Mouse (Mus musculus) heart, embryonic 15.5 days (tissue): ENCODE data around the gene Timm17b. TPM values are rescaled to one million over a fixed set of nuclear protein-coding genes. Genes with fewer than 3 reads are reported as not detected.
A peak's percentile ranks its signal among the peaks of the same experiment; 100 is the strongest.

Source experiments
- ATAC-seq: fragments of 200-750 bp; cut with Nextera tagmentation; replicated peaks from 2 replicates; pipeline ENCODE4 v1.8.0; 2017; ENCODE audit warnings: low read depth, moderate TSS enrichment; ENCODE audit not compliant: insufficient number of reproducible peaks, insufficient read depth, low FRiP score
- H3K27ac ChIP-seq: fragments of 300-500 bp; sonication (generic); 2 replicates; pipeline ENCODE4 v1.5.1; 2015; ENCODE audit warnings: mild to moderate bottlenecking, inconsistent platforms
- H3K27me3 ChIP-seq: fragments of 300-500 bp; sonication (generic); 2 replicates; pipeline ENCODE4 v1.6.1; 2015; ENCODE audit warnings: inconsistent platforms
- H3K36me3 ChIP-seq: fragments of 300-500 bp; sonication (generic); 2 replicates; pipeline ENCODE4 v1.6.1; 2015; ENCODE audit warnings: mild to moderate bottlenecking, inconsistent platforms
- H3K4me1 ChIP-seq: fragments of 300-500 bp; sonication (generic); replicated peaks from 2 replicates; pipeline ENCODE4 v1.6.1; 2015; ENCODE audit warnings: inconsistent platforms
- H3K4me2 ChIP-seq: fragments of 300-500 bp; sonication (generic); 2 replicates; pipeline ENCODE4 v1.6.1; 2015; ENCODE audit warnings: inconsistent platforms, mild to moderate bottlenecking, moderate library complexity
- H3K4me3 ChIP-seq: fragments of 300-500 bp; sonication (generic); 2 replicates; pipeline ENCODE4 v1.5.1; 2015; ENCODE audit warnings: mild to moderate bottlenecking, inconsistent platforms
- H3K9ac ChIP-seq: fragments of 300-500 bp; sonication (generic); 2 replicates; pipeline ENCODE4 v1.6.1; 2015; ENCODE audit warnings: mild to moderate bottlenecking, inconsistent platforms
- H3K9me3 ChIP-seq: fragments of 300-500 bp; sonication (generic); replicated peaks from 2 replicates; pipeline ENCODE4 v1.6.1; 2016; ENCODE audit warnings: inconsistent platforms
- WGBS: fragments of 180-500 bp; shearing (Covaris S2); methylation state at CpG from one replicate; pipeline ENCODE4 v1.1.7; 2015; ENCODE audit warnings: mixed read lengths; 5-methylcytosine and 5-hydroxymethylcytosine counted together
- polyA plus RNA-seq: library from polyadenylated mRNA; unstranded; fragments of >200 nt; fragmentation: Nextera tagmentation; extraction: Ambion mirVana; gene quantifications from 2 replicates; pipeline ENCODE4 v1.2.1, GENCODE M21; 2015

Gene Timm17b
- polyA plus RNA-seq, 1 experiment from 2014 or later = 102 TPM

DNA sequence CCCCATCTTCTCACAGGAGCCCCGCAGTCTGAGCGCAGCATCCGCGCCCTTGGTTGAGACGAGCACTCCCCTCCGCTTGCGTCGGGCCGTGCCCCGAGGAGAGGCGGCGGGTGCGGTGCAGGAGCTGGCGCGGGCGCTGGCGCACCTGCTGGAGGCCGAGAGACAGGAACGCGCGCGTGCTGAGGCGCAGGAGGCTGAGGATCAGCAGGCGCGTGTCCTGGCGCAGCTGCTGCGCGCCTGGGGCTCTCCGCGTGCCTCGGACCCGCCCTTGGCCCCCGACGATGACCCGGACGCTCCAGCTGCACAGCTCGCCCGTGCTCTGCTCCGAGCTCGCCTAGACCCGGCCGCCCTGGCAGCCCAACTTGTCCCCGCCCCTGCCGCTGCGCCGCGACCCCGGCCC is 22.9 kb downstream of the Timm17b start:
- H3K36me3 ChIP-seq = no peaks in the 10 kb centered on the region

GRCm38 (mm10) chrX:7926266-7926665 is 27.1 kb downstream of the Timm17b start:
- H3K4me2 ChIP-seq = no peak overlapping the region
- H3K9me3 ChIP-seq = no peaks in the 10 kb centered on the region
- H3K27me3 ChIP-seq = peaks cover 74% of the 10 kb centered on the region
- H3K36me3 ChIP-seq = no peaks in the 10 kb centered on the region
- WGBS = 63% methylated on average over 6 of the region's 6 CpGs
- ATAC-seq = no peak
- H3K4me1 ChIP-seq = peaks cover 7% of the 10 kb centered on the region; the same call in 1 of the 2 replicates
- H3K27ac ChIP-seq = no peak overlapping the region
- H3K9ac ChIP-seq = no peak overlapping the region
- no peak overlapping the region for H3K4me3 ChIP-seq

More for the DNA sequence above, 22.9 kb downstream of the Timm17b start:
- 11% methylated on average over 31 of the region's 48 CpGs for WGBS
- ATAC-seq = no peak
- Histone ChIP-seq H3K27me3 (peaks cover 81% of the 10 kb centered on the region), H3K27ac (no peak overlapping the region), H3K4me2 (peak overlapping the region; percentile 55), H3K4me1 (peaks cover 7% of the 10 kb centered on the region; the same call in 1 of the 2 replicates), H3K9ac (no peak overlapping the region), H3K9me3 (no peaks in the 10 kb centered on the region), H3K4me3 (peak overlapping the region; percentile 33)

DNA sequence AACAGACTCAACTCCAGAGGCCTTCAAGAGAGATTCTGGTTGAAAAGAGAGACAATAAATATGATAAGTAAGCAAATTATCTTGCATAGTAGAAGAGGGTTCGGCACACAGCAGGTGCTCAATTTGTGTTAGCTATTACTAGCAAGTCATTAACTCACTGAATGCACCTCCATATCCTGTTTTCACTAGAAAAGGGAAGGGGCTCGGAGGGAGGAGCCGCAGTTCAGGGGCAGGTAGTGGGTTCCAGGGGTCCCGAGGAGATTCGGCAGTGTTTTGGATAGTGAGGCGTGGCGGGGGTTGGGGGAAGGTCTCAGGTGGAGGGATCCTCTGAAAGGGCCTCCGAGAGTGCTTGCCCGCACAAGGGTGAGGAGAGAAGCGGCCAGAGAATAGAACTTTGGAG is 28.0 kb downstream of the Timm17b start:
- Histone ChIP-seq H3K36me3 (no peaks in the 10 kb centered on the region), H3K4me1 (peaks cover 4% of the 10 kb centered on the region; the same call in 1 of the 2 replicates), H3K9me3 (no peaks in the 10 kb centered on the region), H3K4me2 (peak overlapping the region; percentile 36), H3K4me3 (0 out of 2 replicates have a peak overlapping the region, but pooled peaks have one; percentile 11), H3K9ac (no peak overlapping the region), H3K27me3 (peaks cover 66% of the 10 kb centered on the region), H3K27ac (no peak overlapping the region)
- 21% methylated on average over 10 of the region's 10 CpGs for WGBS
- no peak for ATAC-seq

- no peak within 1 kb of the TSS for H3K27ac ChIP-seq
- no peak for ATAC-seq
- 19% methylated on average over 19 of the region's 19 CpGs for WGBS
- H3K4me2 ChIP-seq = peak within 1 kb of the TSS; percentile 36
- no peaks in the 10 kb centered on the region for H3K4me1 ChIP-seq
- H3K4me3 ChIP-seq = peak within 1 kb of the TSS; percentile 11; the same call in 1 of the 2 replicates
- H3K9me3 ChIP-seq = no peaks in the 10 kb centered on the region
- H3K9ac ChIP-seq = no peak within 1 kb of the TSS
- H3K36me3 ChIP-seq = no peaks in the 10 kb centered on the region; the same call in 1 of the 2 replicates
- peaks cover 53% of the 10 kb centered on the region for H3K27me3 ChIP-seq
These were observed 29.2 kb downstream of the Timm17b start, which contains the start of gene Eras for GRCm38 (mm10) chrX:7928270-7928790. TSS of gene Eras (minus strand) at chrX:7928607.

- Histone ChIP-seq H3K4me3 (no peak overlapping the region), H3K27me3 (no peaks in the 10 kb centered on the region), H3K4me2 (no peak overlapping the region), H3K9me3 (no peaks in the 10 kb centered on the region), H3K4me1 (no peaks in the 10 kb centered on the region), H3K9ac (no peak overlapping the region), H3K36me3 (peaks cover 11% of the 10 kb centered on the region; the same call in 1 of the 2 replicates), H3K27ac (no peak overlapping the region)
- no peak for ATAC-seq
- WGBS = 49% methylated on average over 11 of the region's 11 CpGs
These were observed 37.7 kb downstream of the Timm17b start for GRCm38 (mm10) chrX:7936874-7937273.

- 85% methylated on average over 6 of the region's 6 CpGs for WGBS
- Histone ChIP-seq H3K27me3 (no peaks in the 10 kb centered on the region), H3K4me1 (no peaks in the 10 kb centered on the region), H3K9ac (no peak overlapping the region), H3K27ac (no peak overlapping the region), H3K4me2 (no peak overlapping the region), H3K36me3 (peaks cover 11% of the 10 kb centered on the region; the same call in 1 of the 2 replicates), H3K9me3 (no peaks in the 10 kb centered on the region), H3K4me3 (no peak overlapping the region)
- ATAC-seq = no peak
These were observed 38.5 kb downstream of the Timm17b start for GRCm38 (mm10) chrX:7937667-7938066.

DNA sequence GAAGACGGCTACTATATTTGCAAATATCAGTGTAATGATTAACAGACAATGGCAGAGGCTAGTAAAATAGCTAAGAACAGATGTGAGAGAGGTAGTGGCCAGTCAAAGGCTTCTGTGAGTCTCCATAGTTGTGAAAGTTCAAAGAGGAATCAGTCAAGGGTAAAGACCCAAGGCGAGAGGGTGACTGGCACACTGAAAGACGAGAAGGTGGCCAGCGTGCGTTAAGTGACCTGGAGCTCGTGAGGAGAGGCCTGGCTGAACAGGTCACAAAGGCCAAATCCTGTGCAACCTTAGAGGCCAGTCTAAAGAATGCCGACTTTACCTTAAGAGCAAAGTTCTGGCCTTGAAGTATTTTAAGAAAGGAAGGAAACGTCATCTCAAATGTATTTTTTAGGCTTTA is 46.5 kb downstream of the Timm17b start:
- no peaks in the 10 kb centered on the region; the same call in 1 of the 2 replicates for H3K36me3 ChIP-seq
- no peaks in the 10 kb centered on the region for H3K27me3 ChIP-seq
- no peak overlapping the region for H3K4me2 ChIP-seq
- H3K4me1 ChIP-seq = no peaks in the 10 kb centered on the region
- H3K4me3 ChIP-seq = no peak overlapping the region
- no peak overlapping the region for H3K9ac ChIP-seq
- ATAC-seq = no peak
- H3K27ac ChIP-seq = no peak overlapping the region
- H3K9me3 ChIP-seq = no peaks in the 10 kb centered on the region
- WGBS = 81% methylated on average over 8 of the region's 8 CpGs

DNA sequence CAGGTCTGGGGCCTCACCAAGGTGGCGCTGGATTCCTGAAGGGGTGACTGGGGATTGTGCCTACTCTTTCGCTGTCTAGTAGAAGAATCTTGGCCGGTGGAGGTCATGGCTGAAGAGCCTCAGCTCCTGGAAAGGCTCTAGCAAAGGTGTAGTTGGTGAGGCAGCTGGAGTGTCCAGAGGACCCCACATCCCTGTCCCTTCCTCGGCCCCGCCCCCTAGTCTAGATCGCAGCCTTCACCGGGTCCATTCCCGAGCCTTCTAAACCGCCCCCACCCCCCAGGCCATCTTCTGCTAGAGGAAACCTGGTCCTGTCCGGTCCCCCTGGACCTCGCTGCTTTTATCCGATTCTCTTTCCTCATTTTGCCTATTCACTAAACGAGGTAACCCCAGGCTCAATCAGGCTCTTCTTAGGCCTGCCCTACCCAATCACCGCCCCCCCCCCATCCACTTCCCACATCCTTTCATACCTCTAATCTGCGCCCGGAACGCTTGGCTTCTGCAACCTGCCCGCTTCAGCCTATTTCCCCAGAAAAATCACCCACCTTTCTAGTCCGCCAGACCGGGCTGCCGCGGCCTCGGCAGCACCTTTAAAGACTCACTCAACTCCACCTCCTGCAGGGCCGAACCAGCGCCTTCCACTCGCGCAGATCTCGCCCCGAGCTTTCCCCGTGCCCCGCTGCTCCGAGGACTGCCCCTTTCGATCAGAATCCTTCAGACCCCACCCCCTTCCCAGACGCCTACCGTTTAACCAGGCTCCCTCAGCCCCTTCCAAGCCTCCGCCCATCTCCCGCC is 48.1 kb downstream of the Timm17b start, which contains the start of gene Hdac6:
Gene Hdac6 (minus strand): TSS at position 782 of the 792 bp plus-strand sequence.
- ATAC-seq = peak; percentile 8; the same call in 1 of the 2 replicates
- Histone ChIP-seq H3K36me3 (no peaks in the 10 kb centered on the region), H3K27me3 (no peaks in the 10 kb centered on the region), H3K9ac (peak within 1 kb of the TSS; percentile 50), H3K4me2 (peak within 1 kb of the TSS; percentile 65), H3K4me3 (peak within 1 kb of the TSS; percentile 58), H3K4me1 (no peaks in the 10 kb centered on the region), H3K27ac (peak within 1 kb of the TSS; percentile 71), H3K9me3 (no peaks in the 10 kb centered on the region)
- WGBS = 12% methylated on average over 36 of the region's 37 CpGs

DNA sequence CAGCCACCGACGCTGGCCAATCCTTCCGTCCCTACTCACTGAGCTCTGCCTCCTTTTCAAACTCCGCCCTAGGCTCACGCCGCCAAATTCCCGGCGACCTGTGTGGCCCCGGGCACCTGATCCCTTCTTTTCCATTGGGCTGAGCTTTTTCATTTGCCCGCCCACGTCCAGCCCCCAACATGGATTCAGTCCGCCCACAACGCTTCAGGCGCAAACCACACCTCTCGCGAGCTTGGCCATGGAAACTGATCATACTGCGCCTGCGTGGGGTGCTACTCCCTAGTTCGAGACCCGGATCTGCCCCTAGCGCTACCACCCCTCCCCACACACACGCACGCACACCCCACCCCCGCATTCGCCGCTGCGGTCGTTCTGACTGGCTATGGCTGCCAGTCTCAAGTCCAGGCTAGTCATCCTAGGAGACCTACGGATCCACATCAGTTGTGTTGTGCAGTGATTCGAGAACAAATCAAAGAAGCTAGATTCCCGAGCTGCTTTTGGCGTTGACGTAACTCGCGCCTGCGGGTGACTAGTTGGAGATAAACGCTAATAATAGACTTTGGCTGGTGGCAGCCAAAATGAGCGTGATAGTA is 48.8 kb downstream of the Timm17b start:
- Histone ChIP-seq H3K9ac (peak overlapping the region; percentile 44; the same call in 1 of the 2 replicates), H3K27me3 (no peaks in the 10 kb centered on the region), H3K4me3 (peak overlapping the region; percentile 58), H3K4me1 (no peaks in the 10 kb centered on the region), H3K36me3 (no peaks in the 10 kb centered on the region), H3K4me2 (peak overlapping the region; percentile 65), H3K27ac (peak overlapping the region; percentile 71), H3K9me3 (no peaks in the 10 kb centered on the region)
- ATAC-seq = peak; percentile 97
- WGBS = 13% methylated on average over 38 of the region's 38 CpGs

DNA sequence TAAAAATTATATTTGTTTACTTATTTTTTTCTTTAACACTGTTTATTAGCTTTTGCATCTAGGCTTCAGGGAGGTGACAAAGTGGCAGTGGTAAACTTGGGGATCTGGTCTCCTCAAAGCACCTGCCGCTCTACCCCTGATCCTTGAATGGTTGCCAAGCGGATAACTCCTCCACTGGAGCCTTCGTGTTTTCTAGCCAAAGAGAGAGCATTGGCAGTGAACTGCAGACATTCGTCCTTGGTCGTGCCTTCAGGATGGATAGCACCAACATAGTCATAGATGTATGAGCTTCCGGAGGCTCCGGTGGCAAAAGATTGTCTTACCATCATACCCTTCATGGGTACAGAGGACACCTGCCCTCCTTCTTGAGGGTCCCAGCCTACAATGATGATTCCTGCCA is 50.9 kb downstream of the Timm17b start:
- Histone ChIP-seq H3K4me1 (no peaks in the 10 kb centered on the region), H3K9ac (no peak overlapping the region), H3K27ac (no peak overlapping the region), H3K36me3 (no peaks in the 10 kb centered on the region), H3K4me2 (no peak overlapping the region), H3K27me3 (no peaks in the 10 kb centered on the region), H3K9me3 (no peaks in the 10 kb centered on the region), H3K4me3 (no peak overlapping the region)
- WGBS = 85% methylated on average over 7 of the region's 7 CpGs
- ATAC-seq = no peak
